Mouse (Mus musculus) stomach, postnatal 0 days (tissue): Measurements from ENCODE around the gene Olfr697. TPM values are rescaled to one million over a fixed set of nuclear protein-coding genes. Genes with fewer than 3 reads are reported as not detected.
"Not testable (repeated sequence)": the region's sequence is repeated elsewhere in the genome, so short reads cannot be mapped to it uniquely, and the experiment has no call there.

Experiments
- ATAC-seq: fragments of 200-750 bp; cut with Nextera tagmentation; 2 replicates; pipeline ENCODE4 v1.8.0; 2017; ENCODE audit not compliant: low FRiP score, low TSS enrichment
- DNase-seq: peaks from one replicate; pipeline ENCODE4 v3.0.0-alpha.2; 2016; ENCODE audit warnings: low spot score
- H3K27ac ChIP-seq: fragments of 300-500 bp; sonication (generic); replicated peaks from 2 replicates; pipeline ENCODE4 v1.5.1; 2014; ENCODE audit warnings: mild to moderate bottlenecking, control low read depth
- H3K27me3 ChIP-seq: fragments of 300-500 bp; sonication (generic); 2 replicates; pipeline ENCODE4 v1.6.1; 2014; ENCODE audit warnings: low read length; ENCODE audit not compliant: control insufficient read depth, insufficient read depth
- H3K36me3 ChIP-seq: fragments of 300-500 bp; sonication (generic); 2 replicates; pipeline ENCODE4 v1.6.1; 2014; ENCODE audit warnings: low read length, mixed read lengths; ENCODE audit not compliant: control insufficient read depth, insufficient read depth
- H3K4me1 ChIP-seq: fragments of 300-500 bp; sonication (generic); replicated peaks from 2 replicates; pipeline ENCODE4 v1.6.1; 2014; ENCODE audit warnings: antibody characterized with exemption; ENCODE audit not compliant: control insufficient read depth, insufficient read depth
- H3K4me2 ChIP-seq: fragments of 300-500 bp; sonication (generic); replicated peaks from 2 replicates; pipeline ENCODE4 v1.6.1; 2014; ENCODE audit warnings: low read depth, mild to moderate bottlenecking, control low read depth, moderate library complexity
- H3K4me3 ChIP-seq: fragments of 300-500 bp; sonication (generic); 2 replicates; pipeline ENCODE4 v1.5.1; 2014; ENCODE audit warnings: low read depth, low read length, control low read depth
- H3K9ac ChIP-seq: fragments of 300-500 bp; sonication (generic); 2 replicates; pipeline ENCODE4 v1.6.1; 2014; ENCODE audit warnings: mild to moderate bottlenecking, low read length, control low read depth, mixed read lengths
- H3K9me3 ChIP-seq: fragments of 300-500 bp; sonication (generic); 2 replicates; pipeline ENCODE4 v1.6.1; 2016; ENCODE audit warnings: low read length; ENCODE audit not compliant: control insufficient read depth
- CTCF ChIP-seq: IDR thresholded peaks from 2 replicates; pipeline ENCODE4 v1.5.1; 2016; ENCODE audit warnings: antibody characterized with exemption, low read depth, mild to moderate bottlenecking, moderate library complexity
- EP300 ChIP-seq: optimal IDR thresholded peaks from 2 replicates; pipeline ENCODE3; 2016; ENCODE audit warnings: antibody characterized with exemption
- WGBS: fragments of 180-500 bp; shearing (Covaris S2); extraction: QIAGEN DNeasy Blood & Tissue Kit; methylation state at CpG from one replicate; pipeline ENCODE4 v1.1.7; 2014; 5-methylcytosine and 5-hydroxymethylcytosine counted together
- polyA plus RNA-seq: library from polyadenylated mRNA; unstranded; fragments of >200 nt; fragmentation: Nextera tagmentation; extraction: Ambion mirVana; gene quantifications from 2 replicates; pipeline ENCODE4 v1.2.1, GENCODE M21; 2015

Olfr697 gene
- polyA plus RNA-seq, 1 experiment from 2014 or later, result not detected

- H3K27me3 ChIP-seq, result no peaks in the 10 kb centered on the region
- no peak overlapping the region for H3K4me2 ChIP-seq
- H3K4me1 ChIP-seq, result no peaks in the 10 kb centered on the region
- no peak overlapping the region for H3K27ac ChIP-seq
- no peaks in the 10 kb centered on the region for H3K9me3 ChIP-seq
- no peak for ATAC-seq
- H3K36me3 ChIP-seq, result no peaks in the 10 kb centered on the region
- TF ChIP-seq EP300, result no peak
- TF ChIP-seq CTCF, result no peak
- DNase-seq, result no peak
- H3K9ac ChIP-seq, result no peak overlapping the region
- H3K4me3 ChIP-seq, result no peak overlapping the region
Measured at GRCm38 (mm10) chr7:106737028-106737427, 5.2 kb downstream of the Olfr697 start.

DNA sequence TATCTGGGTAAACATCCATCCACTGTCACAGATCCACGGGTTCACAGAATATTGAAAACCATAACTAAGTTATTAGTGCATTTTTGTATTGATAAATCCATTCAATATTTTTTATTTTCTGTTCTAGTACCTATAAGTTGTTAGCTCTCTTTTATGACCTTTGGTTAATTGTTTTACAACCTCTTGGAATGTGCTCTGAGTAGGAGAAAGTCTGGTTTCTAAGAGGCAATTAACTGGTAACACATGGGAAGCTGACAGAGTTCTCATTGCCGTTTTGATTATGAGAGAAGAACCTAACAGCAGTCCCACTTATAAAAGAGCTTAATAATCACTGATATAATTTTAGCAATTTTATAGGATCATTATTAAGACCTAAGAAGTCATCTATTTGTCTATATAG is 8.5 kb downstream of the Olfr697 start:
- TF ChIP-seq CTCF, result no peak
- TF ChIP-seq EP300, result no peak

GRCm38 (mm10) chr7:106725654-106726053 is 16.6 kb downstream of the Olfr697 start:
- not testable (repeated sequence) for ATAC-seq, H3K4me2 ChIP-seq, H3K9me3 ChIP-seq, H3K36me3 ChIP-seq, H3K27ac ChIP-seq, H3K4me1 ChIP-seq, H3K4me3 ChIP-seq, H3K9ac ChIP-seq, H3K27me3 ChIP-seq, DNase-seq
- 84% methylated on average over 2 of the region's 2 CpGs for WGBS

More for the DNA sequence above, 8.5 kb downstream of the Olfr697 start:
- Histone ChIP-seq H3K27ac (no peak overlapping the region), H3K4me1 (no peaks in the 10 kb centered on the region), H3K4me3 (no peak overlapping the region), H3K9me3 (no peaks in the 10 kb centered on the region), H3K4me2 (no peak overlapping the region), H3K9ac (no peak overlapping the region), H3K27me3 (no peaks in the 10 kb centered on the region), H3K36me3 (no peaks in the 10 kb centered on the region)
- no peak for ATAC-seq
- no peak for DNase-seq
- WGBS, result 30% methylated on average over 2 of the region's 2 CpGs

- no peak within 1 kb of the TSS for H3K4me2 ChIP-seq
- no peak within 1 kb of the TSS for H3K4me3 ChIP-seq
- no peaks in the 10 kb centered on the region for H3K27me3 ChIP-seq
- ATAC-seq (no peak), DNase-seq (no peak)
- H3K4me1 ChIP-seq, result no peaks in the 10 kb centered on the region
- TF ChIP-seq EP300, result no peak
- H3K36me3 ChIP-seq, result no peaks in the 10 kb centered on the region
- no peak within 1 kb of the TSS for H3K9ac ChIP-seq
- no peaks in the 10 kb centered on the region for H3K9me3 ChIP-seq
- no peak within 1 kb of the TSS for H3K27ac ChIP-seq
Measured at GRCm38 (mm10) chr7:106716296-106716695, 25.9 kb downstream of the Olfr697 start, which contains the start of gene Olfr695. Gene Olfr695 (minus strand): TSS chr7:106716396.

GRCm38 (mm10) chr7:106711463-106711862 is 30.8 kb downstream of the Olfr697 start:
- Histone ChIP-seq H3K4me3 (no peak overlapping the region), H3K4me1 (no peaks in the 10 kb centered on the region), H3K36me3 (no peaks in the 10 kb centered on the region), H3K27ac (no peak overlapping the region), H3K9ac (no peak overlapping the region), H3K4me2 (no peak overlapping the region), H3K9me3 (no peaks in the 10 kb centered on the region), H3K27me3 (no peaks in the 10 kb centered on the region)
- DNase-seq, result no peak
- no peak for ATAC-seq
- WGBS, result 87% methylated on average over 6 of the region's 6 CpGs
- TF ChIP-seq EP300 (no peak), CTCF (no peak)

GRCm38 (mm10) chr7:106707705-106708104 is 34.5 kb downstream of the Olfr697 start:
- H3K4me2 ChIP-seq, H3K4me3 ChIP-seq, H3K27ac ChIP-seq, H3K36me3 ChIP-seq, DNase-seq, H3K27me3 ChIP-seq, H3K9me3 ChIP-seq, H3K4me1 ChIP-seq, ATAC-seq, H3K9ac ChIP-seq: not testable (repeated sequence)
- WGBS, result 92% methylated on average over 10 of the region's 10 CpGs
